Mouse (Mus musculus): ENCODE measurements around the gene Mllt1. TPM values are rescaled to one million over a fixed set of nuclear protein-coding genes. Genes with fewer than 3 reads are reported as not detected.
"Not testable (repeated sequence)": the region's sequence is repeated elsewhere in the genome, so short reads cannot be mapped to it uniquely, and the experiment has no call there.

Mllt1 gene
- polyA plus RNA-seq, 1 experiment: 28.5 TPM

DNA sequence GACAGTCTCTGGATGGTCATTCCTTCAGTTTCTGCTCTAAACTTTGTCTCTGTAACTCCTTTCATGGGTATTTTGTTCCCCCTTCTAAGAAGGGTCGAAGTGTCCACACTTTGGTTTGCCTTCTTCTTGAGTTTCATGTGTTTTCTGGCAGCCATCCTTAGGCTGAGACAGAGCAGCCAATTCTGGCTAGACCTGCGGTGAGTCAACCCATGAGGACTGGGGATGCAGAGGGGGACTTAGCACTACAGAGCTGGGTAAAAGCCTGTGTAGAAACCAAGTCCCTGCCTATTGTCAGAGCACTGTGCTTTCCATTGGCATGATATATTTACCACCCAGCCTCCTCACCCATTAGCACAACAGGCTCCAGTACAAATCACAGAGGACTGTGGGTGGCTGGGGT, 18.0 kb downstream of the Mllt1 start:
- H3K4me3 ChIP-seq: no peak overlapping the region
- no peaks in the 10 kb centered on the region for H3K36me3 ChIP-seq (ENCODE audit: control insufficient read depth, insufficient read depth)
- TF ChIP-seq MAX (IDR thresholded peaks at IDR 0.05; ENCODE audit: low read depth) (no peak), TCF3 (IDR thresholded peaks at IDR 0.05; ENCODE audit: insufficient read length, low read depth) (no peak), REST (IDR thresholded peaks at IDR 0.05; ENCODE audit: insufficient read depth, insufficient read length) (no peak), MYOG (IDR thresholded peaks at IDR 0.05; ENCODE audit: control insufficient read depth in 1 of 3, insufficient read depth in 1 of 3, insufficient read length in 2 of 3, low read depth in 2 of 3) (no peak), TCF12 (IDR thresholded peaks at IDR 0.05; ENCODE audit: insufficient read depth, poor library complexity, severe bottlenecking) (no peak), POLR2AphosphoS2 (IDR thresholded peaks at IDR 0.05; ENCODE audit: insufficient read length, low read depth) (no peak)

GRCm38 (mm10) chr17:56913444-56913843, 21.8 kb downstream of the Mllt1 start:
- H3K79me2 ChIP-seq (ENCODE audit: control insufficient read depth, insufficient read depth): peaks cover 4% of the 10 kb centered on the region
- H3ac ChIP-seq (ENCODE audit: control insufficient read depth, insufficient read length): no peak overlapping the region
- TF ChIP-seq MYOG (IDR thresholded peaks at IDR 0.05; ENCODE audit: control insufficient read depth in 1 of 3, insufficient read depth in 1 of 3, insufficient read length in 2 of 3, low read depth in 2 of 3): no peak
- TF ChIP-seq CEBPB (IDR thresholded peaks at IDR 0.05; ENCODE audit: insufficient read depth, poor library complexity, severe bottlenecking): no peak
- TF ChIP-seq POLR2A (IDR thresholded peaks at IDR 0.05; ENCODE audit: insufficient read length, low read depth): no peak
- no peak for TF ChIP-seq MAX (IDR thresholded peaks at IDR 0.05; ENCODE audit: low read depth)
- TF ChIP-seq TCF12 (IDR thresholded peaks at IDR 0.05; ENCODE audit: insufficient read depth, poor library complexity, severe bottlenecking): no peak
- no peak for TF ChIP-seq POLR2AphosphoS2 (IDR thresholded peaks at IDR 0.05; ENCODE audit: insufficient read length, low read depth)
- no peak for TF ChIP-seq REST (IDR thresholded peaks at IDR 0.05; ENCODE audit: insufficient read depth, insufficient read length)
- TF ChIP-seq MYOD1 (IDR thresholded peaks at IDR 0.05; ENCODE audit: control insufficient read depth in 1 of 3, insufficient read length in 2 of 3, low read depth in 2 of 3): no peak
- TF ChIP-seq USF1 (IDR thresholded peaks at IDR 0.05; ENCODE audit: low read depth): no peak
- no peak for TF ChIP-seq SRF (IDR thresholded peaks at IDR 0.05; ENCODE audit: control insufficient read depth, insufficient read length, low read depth)
- TF ChIP-seq E2F4 (IDR thresholded peaks at IDR 0.05; ENCODE audit: insufficient read depth): no peak
- TF ChIP-seq TCF3 (IDR thresholded peaks at IDR 0.05; ENCODE audit: insufficient read length, low read depth): no peak
- no peak overlapping the region for H3K4me2 ChIP-seq (ENCODE audit: low read depth)
- H3K27me3 ChIP-seq (ENCODE audit: control insufficient read depth, insufficient read depth, insufficient read length): no peaks in the 10 kb centered on the region
- H3K36me3 ChIP-seq (ENCODE audit: control insufficient read depth, insufficient read depth): peaks cover 3% of the 10 kb centered on the region
- H3K4me3 ChIP-seq: no peak overlapping the region

More for the DNA sequence above, 18.0 kb downstream of the Mllt1 start:
- no peak overlapping the region for H3K4me2 ChIP-seq (ENCODE audit: low read depth)
- no peak overlapping the region for H3ac ChIP-seq (ENCODE audit: control insufficient read depth, insufficient read length)
- no peaks in the 10 kb centered on the region for H3K27me3 ChIP-seq (ENCODE audit: control insufficient read depth, insufficient read depth, insufficient read length)
- H3K79me2 ChIP-seq (ENCODE audit: control insufficient read depth, insufficient read depth): peaks cover 4% of the 10 kb centered on the region

GRCm38 (mm10) chr17:56913023-56913422, 22.2 kb downstream of the Mllt1 start:
- Histone ChIP-seq H3K4me2 (ENCODE audit: low read depth) (no peak overlapping the region), H3K4me3 (no peak overlapping the region), H3K27me3 (ENCODE audit: control insufficient read depth, insufficient read depth, insufficient read length) (no peaks in the 10 kb centered on the region), H3K79me2 (ENCODE audit: control insufficient read depth, insufficient read depth) (peaks cover 4% of the 10 kb centered on the region), H3ac (ENCODE audit: control insufficient read depth, insufficient read length) (no peak overlapping the region), H3K36me3 (ENCODE audit: control insufficient read depth, insufficient read depth) (peaks cover 3% of the 10 kb centered on the region)
- TF ChIP-seq MYOD1 (IDR thresholded peaks at IDR 0.05; ENCODE audit: control insufficient read depth in 1 of 3, insufficient read length in 2 of 3, low read depth in 2 of 3) (no peak), E2F4 (IDR thresholded peaks at IDR 0.05; ENCODE audit: insufficient read depth) (no peak), TCF3 (IDR thresholded peaks at IDR 0.05; ENCODE audit: insufficient read length, low read depth) (no peak), MAX (IDR thresholded peaks at IDR 0.05; ENCODE audit: low read depth) (no peak), SRF (IDR thresholded peaks at IDR 0.05; ENCODE audit: control insufficient read depth, insufficient read length, low read depth) (no peak), TCF12 (IDR thresholded peaks at IDR 0.05; ENCODE audit: insufficient read depth, poor library complexity, severe bottlenecking) (no peak), USF1 (IDR thresholded peaks at IDR 0.05; ENCODE audit: low read depth) (no peak), CEBPB (IDR thresholded peaks at IDR 0.05; ENCODE audit: insufficient read depth, poor library complexity, severe bottlenecking) (no peak), POLR2AphosphoS2 (IDR thresholded peaks at IDR 0.05; ENCODE audit: insufficient read length, low read depth) (no peak)

DNA sequence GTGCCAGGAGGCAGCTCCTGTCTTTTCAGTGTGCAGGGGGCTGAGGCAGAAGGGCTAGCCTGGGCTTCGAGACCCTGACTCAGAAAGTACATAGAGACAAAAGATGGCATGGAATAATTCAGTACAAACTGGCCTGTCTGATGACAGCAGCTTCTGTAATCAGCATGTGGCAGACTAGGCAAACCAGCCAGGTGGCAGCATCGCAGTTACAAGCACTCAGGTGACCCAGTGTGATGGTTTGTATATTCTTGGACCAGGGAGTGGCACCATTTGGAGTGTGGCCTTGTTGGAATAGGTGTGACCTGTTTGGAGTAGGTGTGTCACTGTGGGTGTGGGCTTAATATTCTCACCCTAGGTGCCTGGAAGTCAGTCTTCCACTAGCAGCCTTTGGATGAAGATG, 25.5 kb downstream of the Mllt1 start:
- not testable (repeated sequence) for H3K36me3 ChIP-seq (ENCODE audit: control insufficient read depth, insufficient read depth)

GRCm38 (mm10) chr17:56907887-56908286, 27.3 kb downstream of the Mllt1 start:
- no peak overlapping the region for H3K4me2 ChIP-seq (ENCODE audit: low read depth)

More for the DNA sequence above, 25.5 kb downstream of the Mllt1 start:
- not testable (repeated sequence) for H3K4me3 ChIP-seq; H3K4me2 ChIP-seq (ENCODE audit: low read depth); H3K27me3 ChIP-seq (ENCODE audit: control insufficient read depth, insufficient read depth, insufficient read length); H3ac ChIP-seq (ENCODE audit: control insufficient read depth, insufficient read length); H3K79me2 ChIP-seq (ENCODE audit: control insufficient read depth, insufficient read depth)

More at GRCm38 (mm10) chr17:56907887-56908286, 27.3 kb downstream of the Mllt1 start:
- Histone ChIP-seq H3K79me2 (ENCODE audit: control insufficient read depth, insufficient read depth) (peaks cover 4% of the 10 kb centered on the region), H3K27me3 (ENCODE audit: control insufficient read depth, insufficient read depth, insufficient read length) (no peaks in the 10 kb centered on the region), H3ac (ENCODE audit: control insufficient read depth, insufficient read length) (no peak overlapping the region), H3K4me3 (no peak overlapping the region), H3K36me3 (ENCODE audit: control insufficient read depth, insufficient read depth) (peaks cover 3% of the 10 kb centered on the region)
- TF ChIP-seq TCF3 (IDR thresholded peaks at IDR 0.05; ENCODE audit: insufficient read length, low read depth) (no peak), E2F4 (IDR thresholded peaks at IDR 0.05; ENCODE audit: insufficient read depth) (no peak), REST (IDR thresholded peaks at IDR 0.05; ENCODE audit: insufficient read depth, insufficient read length) (no peak), MYOG (IDR thresholded peaks at IDR 0.05; ENCODE audit: control insufficient read depth in 1 of 3, insufficient read depth in 1 of 3, insufficient read length in 2 of 3, low read depth in 2 of 3) (no peak), POLR2AphosphoS2 (IDR thresholded peaks at IDR 0.05; ENCODE audit: insufficient read length, low read depth) (no peak), CEBPB (IDR thresholded peaks at IDR 0.05; ENCODE audit: insufficient read depth, poor library complexity, severe bottlenecking) (no peak), SRF (IDR thresholded peaks at IDR 0.05; ENCODE audit: control insufficient read depth, insufficient read length, low read depth) (no peak), MAX (IDR thresholded peaks at IDR 0.05; ENCODE audit: low read depth) (no peak), TCF12 (IDR thresholded peaks at IDR 0.05; ENCODE audit: insufficient read depth, poor library complexity, severe bottlenecking) (no peak), USF1 (IDR thresholded peaks at IDR 0.05; ENCODE audit: low read depth) (no peak)
